Mouse (Mus musculus) intestine, embryonic 14.5 days (tissue): Measurements from ENCODE around the gene Ush2a. TPM values are rescaled to one million over a fixed set of nuclear protein-coding genes. Genes with fewer than 3 reads are reported as not detected.

Experiments
- ATAC-seq: fragments of 200-750 bp; cut with Nextera tagmentation; replicated peaks from 2 replicates; pipeline ENCODE4 v1.8.0; 2017; ENCODE audit warnings: low read depth, moderate number of reproducible peaks, moderate TSS enrichment, moderate library complexity; ENCODE audit not compliant: low FRiP score, low TSS enrichment
- DNase-seq: peaks from one replicate; pipeline ENCODE4 v3.0.0-alpha.2; 2018; ENCODE audit warnings: low spot score
- H3K27ac ChIP-seq: fragments of 300-500 bp; sonication (generic); 2 replicates; pipeline ENCODE4 v1.5.1; 2014; ENCODE audit warnings: low read depth, mild to moderate bottlenecking, control low read depth
- H3K27me3 ChIP-seq: fragments of 300-500 bp; sonication (generic); replicated peaks from 2 replicates; pipeline ENCODE4 v1.6.1; 2014; ENCODE audit warnings: low read length, control low read depth; ENCODE audit not compliant: control insufficient read depth, insufficient read depth
- H3K36me3 ChIP-seq: fragments of 300-500 bp; sonication (generic); 2 replicates; pipeline ENCODE4 v1.6.1; 2014; ENCODE audit warnings: low read length, control low read depth; ENCODE audit not compliant: control insufficient read depth, insufficient read depth
- H3K4me1 ChIP-seq: fragments of 300-500 bp; sonication (generic); replicated peaks from 2 replicates; pipeline ENCODE4 v1.6.1; 2014; ENCODE audit warnings: low read length, control low read depth, mixed read lengths; ENCODE audit not compliant: control insufficient read depth, insufficient read depth
- H3K4me2 ChIP-seq: fragments of 300-500 bp; sonication (generic); 2 replicates; pipeline ENCODE4 v1.6.1; 2014; ENCODE audit warnings: low read length
- H3K4me3 ChIP-seq: fragments of 300-500 bp; sonication (generic); 2 replicates; pipeline ENCODE4 v1.5.1; 2014; ENCODE audit warnings: low read depth, low read length, control low read depth, mixed read lengths
- H3K9ac ChIP-seq: fragments of 300-500 bp; sonication (generic); 2 replicates; pipeline ENCODE4 v1.6.1; 2014; ENCODE audit warnings: mild to moderate bottlenecking, low read length
- H3K9me3 ChIP-seq: fragments of 300-500 bp; sonication (generic); 2 replicates; pipeline ENCODE4 v1.6.1; 2016; ENCODE audit warnings: low read length, control low read depth; ENCODE audit not compliant: control insufficient read depth
- WGBS: fragments of 180-500 bp; shearing (Covaris S2); extraction: QIAGEN DNeasy Blood & Tissue Kit; methylation state at CpG from one replicate; pipeline ENCODE4 v1.1.7; 2014; 5-methylcytosine and 5-hydroxymethylcytosine counted together
- polyA plus RNA-seq: library from polyadenylated mRNA; unstranded; fragments of >200 nt; fragmentation: Nextera tagmentation; extraction: Ambion mirVana; gene quantifications from 2 replicates; pipeline ENCODE4 v1.2.1, GENCODE M21; 2014

Ush2a gene
- 0.04 and 0.05 TPM in 2 replicates for polyA plus RNA-seq

GRCm38 (mm10) chr1:188261903-188262682 lies at the start of gene Ush2a:
Gene Ush2a, plus strand, starts transcription at chr1:188262023.
- Histone ChIP-seq H3K36me3 (no peaks in the 10 kb centered on the region), H3K9ac (no peak within 1 kb of the TSS), H3K4me2 (no peak within 1 kb of the TSS), H3K4me3 (no peak within 1 kb of the TSS), H3K4me1 (no peaks in the 10 kb centered on the region), H3K9me3 (no peaks in the 10 kb centered on the region), H3K27me3 (no peaks in the 10 kb centered on the region), H3K27ac (no peak within 1 kb of the TSS)
- DNase-seq: no peak
- 72% methylated on average over 10 of the region's 10 CpGs for WGBS
- ATAC-seq: no peak

GRCm38 (mm10) chr1:188214885-188215611 lies 46.8 kb upstream of the Ush2a start:
- no peaks in the 10 kb centered on the region for H3K9me3 ChIP-seq
- no peak for ATAC-seq
- no peak overlapping the region for H3K4me2 ChIP-seq
- H3K27me3 ChIP-seq: no peaks in the 10 kb centered on the region
- H3K4me3 ChIP-seq: no peak overlapping the region
- H3K27ac ChIP-seq: no peak overlapping the region
- no peak overlapping the region for H3K9ac ChIP-seq
- WGBS: 64% methylated on average over 10 of the region's 10 CpGs
- DNase-seq: no peak
- H3K36me3 ChIP-seq: no peaks in the 10 kb centered on the region
- no peaks in the 10 kb centered on the region for H3K4me1 ChIP-seq

- ATAC-seq (no peak), DNase-seq (no peak)
- 79% methylated on average over 4 of the region's 4 CpGs for WGBS
- no peak overlapping the region for H3K4me2 ChIP-seq
- H3K9ac ChIP-seq: no peak overlapping the region
- no peaks in the 10 kb centered on the region for H3K27me3 ChIP-seq
- no peak overlapping the region for H3K4me3 ChIP-seq
- H3K27ac ChIP-seq: no peak overlapping the region
- H3K9me3 ChIP-seq: no peaks in the 10 kb centered on the region
- no peaks in the 10 kb centered on the region for H3K36me3 ChIP-seq
- no peaks in the 10 kb centered on the region for H3K4me1 ChIP-seq
These were observed 40.5 kb upstream of the Ush2a start for GRCm38 (mm10) chr1:188221226-188221792.

GRCm38 (mm10) chr1:188233036-188233724 lies 28.6 kb upstream of the Ush2a start:
- Histone ChIP-seq H3K36me3 (no peaks in the 10 kb centered on the region), H3K4me1 (no peaks in the 10 kb centered on the region), H3K27me3 (no peaks in the 10 kb centered on the region), H3K27ac (no peak overlapping the region), H3K9ac (no peak overlapping the region), H3K4me3 (no peak overlapping the region), H3K4me2 (no peak overlapping the region), H3K9me3 (no peaks in the 10 kb centered on the region)
- DNase-seq (no peak), ATAC-seq (no peak)
- 85% methylated on average over 5 of the region's 5 CpGs for WGBS

GRCm38 (mm10) chr1:188238636-188239035 lies 23.2 kb upstream of the Ush2a start:
- H3K9me3 ChIP-seq: no peaks in the 10 kb centered on the region
- ATAC-seq (no peak), DNase-seq (no peak)
- H3K27ac ChIP-seq: no peak overlapping the region
- H3K36me3 ChIP-seq: no peaks in the 10 kb centered on the region
- no peak overlapping the region for H3K9ac ChIP-seq
- H3K4me2 ChIP-seq: no peak overlapping the region
- H3K27me3 ChIP-seq: no peaks in the 10 kb centered on the region
- H3K4me1 ChIP-seq: no peaks in the 10 kb centered on the region; the same call in 1 of the 2 replicates
- H3K4me3 ChIP-seq: no peak overlapping the region

GRCm38 (mm10) chr1:188241766-188242165 lies 20.1 kb upstream of the Ush2a start:
- DNase-seq: no peak
- no peaks in the 10 kb centered on the region for H3K27me3 ChIP-seq

GRCm38 (mm10) chr1:188257500-188257899 lies 4.3 kb upstream of the Ush2a start:
- H3K4me2 ChIP-seq: no peak overlapping the region
- H3K9ac ChIP-seq: no peak overlapping the region
- H3K36me3 ChIP-seq: no peaks in the 10 kb centered on the region
- H3K27me3 ChIP-seq: no peaks in the 10 kb centered on the region
- WGBS: 80% methylated on average over 7 of the region's 7 CpGs
- ATAC-seq (no peak), DNase-seq (no peak)
- no peaks in the 10 kb centered on the region for H3K9me3 ChIP-seq
- H3K4me1 ChIP-seq: no peaks in the 10 kb centered on the region
- no peak overlapping the region for H3K4me3 ChIP-seq
- H3K27ac ChIP-seq: no peak overlapping the region

More at GRCm38 (mm10) chr1:188241766-188242165, 20.1 kb upstream of the Ush2a start:
- Histone ChIP-seq H3K9me3 (no peaks in the 10 kb centered on the region), H3K4me1 (no peaks in the 10 kb centered on the region; the same call in 1 of the 2 replicates), H3K27ac (no peak overlapping the region), H3K36me3 (no peaks in the 10 kb centered on the region), H3K4me2 (no peak overlapping the region), H3K4me3 (no peak overlapping the region), H3K9ac (no peak overlapping the region)
- 91% methylated on average over 10 of the region's 10 CpGs for WGBS
- no peak for ATAC-seq

GRCm38 (mm10) chr1:188260259-188261107 lies 1.3 kb upstream of the Ush2a start:
- no peak for ATAC-seq
- no peaks in the 10 kb centered on the region for H3K4me1 ChIP-seq
- WGBS: 68% methylated on average over 6 of the region's 6 CpGs
- H3K4me2 ChIP-seq: no peak overlapping the region
- DNase-seq: no peak
- no peak overlapping the region for H3K9ac ChIP-seq
- no peaks in the 10 kb centered on the region for H3K9me3 ChIP-seq
- no peaks in the 10 kb centered on the region for H3K27me3 ChIP-seq
- no peak overlapping the region for H3K27ac ChIP-seq
- H3K36me3 ChIP-seq: no peaks in the 10 kb centered on the region
- H3K4me3 ChIP-seq: no peak overlapping the region
